ENCODE assay signal across 15 mouse cellular contexts in genomic region chr2:161709316-161709715, GRCm38 (mm10).
DNase-seq lines count a peak whose midpoint lies in the region.
"Had no signal": no experiment of that assay in that cellular context is flagged by ENCODE, and none has a peak within 500 bp of the region (broad histone marks: within the 10 kb centered on the region; RNA-seq: fewer than 3 reads in every experiment).

No protein-coding gene starts in this region.

- peak; percentile 32 for DNase-seq in Muller cell, postnatal 12 days (ENCODE audit: inconsistent ontology term)
- peak; percentile 66 for DNase-seq in adrenal gland, adult 2 months
- peak; percentile 62 for DNase-seq in adrenal gland, postnatal 14 days
- DNase-seq in thymus, adult 18-20 months = no peak
- no peak for DNase-seq in left cerebral cortex, adult 8-10 months (ENCODE audit: low spot score in 2 of 2)
- no peak for DNase-seq in thymus, postnatal 14 days
- DNase-seq: cerebellum, adult 11 months; cerebellum, adult 2 months; cerebellum, adult 9-11 months; cerebellum, postnatal 25 days; gastrocnemius, postnatal 10 days; gastrocnemius, postnatal 36 days; heart, adult 2 months; heart, postnatal 14 days; heart, postnatal 4 days had no signal

Comparison
In these comparisons a context has a peak if more than half of its experiments do, and no peak if none do; other contexts are left out.
1. DNase-seq: peak in Muller cell, postnatal 12 days (single experiment), adrenal gland, adult 2 months (single experiment) and adrenal gland, postnatal 14 days (single experiment); none in thymus, adult 18-20 months (0 of 2), left cerebral cortex, adult 8-10 months (0 of 2) and thymus, postnatal 14 days (single experiment).